Mouse (Mus musculus) A20 (cell line): ENCODE results near the gene Ift81.

Experiments
- DNase-seq: peaks from one replicate; pipeline ENCODE4 v3.0.0-alpha.2; 2011; ENCODE audit warnings: low read depth, low spot score

Ift81 gene

DNA sequence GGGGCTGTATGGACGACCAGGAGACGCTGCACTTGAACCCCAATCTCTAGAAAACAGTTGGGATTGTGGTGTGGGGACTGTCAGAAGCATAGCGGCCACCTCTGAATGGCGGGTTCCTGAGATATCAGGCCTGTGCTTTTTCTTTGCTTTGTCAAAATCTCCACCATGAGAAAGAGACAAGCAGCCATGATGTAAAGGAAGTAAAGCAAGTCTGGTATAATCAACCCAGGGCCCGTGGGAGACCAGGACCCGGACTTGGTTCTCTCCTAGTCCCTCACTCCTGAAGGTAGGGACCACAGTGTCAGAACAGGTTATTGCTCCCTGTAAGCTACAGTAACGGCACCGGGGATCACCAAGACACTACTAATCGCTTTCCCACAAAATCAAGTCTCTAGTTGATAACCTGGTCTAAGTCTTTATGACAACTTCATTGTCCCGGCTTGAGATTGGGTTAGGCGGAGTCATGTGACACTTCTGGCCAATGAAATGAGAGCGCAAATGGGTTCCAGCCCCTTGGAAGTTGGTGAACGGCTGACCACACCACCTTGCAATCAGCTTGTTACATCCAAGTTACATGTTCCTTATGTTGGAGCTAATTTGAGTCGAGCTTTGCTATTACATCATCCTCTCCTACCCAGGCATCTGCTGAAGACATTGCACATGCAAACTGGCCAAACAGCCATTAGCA is 11.4 kb upstream of the Ift81 start:
- no peak for DNase-seq

DNA sequence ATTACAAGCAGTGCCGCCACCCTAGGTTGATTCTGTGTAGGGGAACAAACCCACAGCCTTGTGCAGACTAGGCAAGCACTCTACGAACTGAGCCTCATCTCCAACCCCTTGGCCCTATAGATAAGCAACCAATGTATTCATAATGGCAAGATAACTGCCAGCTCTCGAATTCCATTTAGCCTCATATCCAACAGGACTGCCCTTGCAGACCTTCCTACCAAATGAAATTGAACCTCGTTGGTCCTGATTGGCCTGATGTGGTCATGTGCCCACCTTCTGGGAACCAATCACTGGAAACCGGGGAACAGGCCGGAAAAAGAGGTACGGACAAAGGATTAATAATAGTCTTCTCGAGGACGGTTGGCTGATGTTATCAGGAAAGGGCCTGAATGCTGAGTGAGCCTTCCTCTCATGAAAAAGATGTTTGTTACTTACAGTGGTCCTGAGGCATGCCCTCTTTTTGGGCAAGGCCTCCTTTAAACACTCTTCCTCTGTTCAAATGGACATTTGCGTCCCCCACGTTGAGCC is 10.7 kb upstream of the Ift81 start:
- no peak for DNase-seq

DNA sequence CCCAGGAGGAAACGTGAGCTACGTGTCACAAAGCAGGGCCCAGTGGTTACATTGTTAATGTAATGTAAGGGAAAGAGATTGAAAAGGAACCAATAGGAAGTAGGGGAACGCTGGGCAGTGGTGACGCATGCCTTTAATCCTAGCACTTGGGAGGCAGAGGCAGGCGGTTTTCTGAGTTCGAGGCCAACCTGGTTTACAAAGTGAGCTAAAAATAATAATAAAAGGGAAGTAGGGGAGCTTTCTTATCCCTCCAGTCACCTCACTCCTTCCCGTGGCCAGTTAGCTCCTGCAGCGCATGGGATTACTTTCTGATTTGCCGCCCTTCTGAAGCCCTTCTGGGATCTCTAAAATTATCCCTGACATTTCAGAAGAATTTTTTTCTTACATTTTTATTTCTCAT is 9.5 kb upstream of the Ift81 start:
- DNase-seq, result no peak

DNA sequence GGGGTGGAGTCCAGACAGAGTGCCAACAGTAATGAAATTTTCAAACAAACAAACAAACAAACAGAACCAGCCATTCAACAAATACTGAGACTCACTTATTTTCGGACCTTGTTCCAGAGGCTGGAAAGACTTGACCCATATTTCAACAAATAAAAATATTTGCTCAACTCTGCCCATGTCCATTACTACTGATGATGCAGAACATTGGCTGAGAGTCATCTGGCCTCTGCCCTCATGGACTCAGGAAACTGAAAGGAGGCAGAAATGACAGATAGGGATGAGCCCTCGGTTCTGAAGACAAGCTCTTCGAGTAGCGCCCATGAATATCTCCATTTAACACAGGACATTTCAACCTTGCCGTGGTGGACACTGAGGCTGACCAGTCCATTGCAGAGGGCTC is 8.2 kb upstream of the Ift81 start:
- no peak for DNase-seq

DNA sequence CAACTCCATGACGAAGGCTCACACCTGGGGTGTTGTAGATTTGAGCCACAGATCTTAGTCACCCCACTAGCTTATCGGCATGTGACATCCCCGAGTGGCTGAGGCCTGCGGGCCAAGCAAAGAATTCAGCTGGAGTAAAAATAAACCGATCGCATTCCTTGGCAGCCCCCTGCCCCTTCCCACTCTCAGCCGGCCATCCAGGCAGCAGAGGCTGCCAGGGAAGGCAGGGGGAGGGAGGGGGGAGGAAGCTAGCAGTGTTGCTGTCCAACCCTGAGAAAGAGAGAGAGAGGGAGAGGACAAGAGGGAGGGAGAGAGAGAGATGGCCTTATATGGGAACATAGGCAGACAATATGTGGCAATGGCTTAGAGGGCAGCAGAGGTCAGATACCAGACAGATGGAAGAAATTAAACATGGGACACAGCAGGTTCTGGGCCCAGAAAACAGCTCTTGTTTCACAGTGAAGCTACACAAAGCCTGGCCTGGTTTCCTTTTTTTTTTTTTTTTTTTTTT is 7.1 kb upstream of the Ift81 start:
- DNase-seq, result no peak

DNA sequence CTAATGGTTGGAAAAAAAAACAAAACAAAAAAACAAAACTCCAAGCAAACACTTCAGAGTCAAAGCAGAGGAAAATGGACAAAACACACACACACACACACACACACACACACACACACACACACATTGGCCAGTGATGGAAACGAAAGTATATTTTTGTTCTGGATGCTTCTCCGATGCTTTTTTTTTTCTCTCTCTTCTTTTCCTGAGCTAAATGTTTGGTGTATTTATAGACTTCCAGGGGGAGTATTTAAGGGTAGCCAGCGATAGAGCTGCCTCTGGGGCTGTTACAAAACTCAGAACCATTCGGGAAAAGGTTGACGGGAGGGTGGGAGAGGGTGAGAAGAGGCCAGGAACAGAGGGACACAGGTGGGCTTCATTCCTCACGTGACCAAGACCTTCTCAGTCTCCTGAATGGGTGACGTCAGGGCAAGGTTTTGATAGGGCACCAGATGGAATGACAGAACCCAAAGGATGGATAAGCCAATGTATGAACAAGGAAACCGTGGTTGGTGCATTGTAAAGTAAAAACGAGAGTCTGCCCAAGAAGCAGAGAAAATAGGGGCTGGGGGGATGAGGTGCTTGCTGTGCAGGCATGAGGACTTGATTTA is 5.5 kb upstream of the Ift81 start:
- DNase-seq, result no peak

DNA sequence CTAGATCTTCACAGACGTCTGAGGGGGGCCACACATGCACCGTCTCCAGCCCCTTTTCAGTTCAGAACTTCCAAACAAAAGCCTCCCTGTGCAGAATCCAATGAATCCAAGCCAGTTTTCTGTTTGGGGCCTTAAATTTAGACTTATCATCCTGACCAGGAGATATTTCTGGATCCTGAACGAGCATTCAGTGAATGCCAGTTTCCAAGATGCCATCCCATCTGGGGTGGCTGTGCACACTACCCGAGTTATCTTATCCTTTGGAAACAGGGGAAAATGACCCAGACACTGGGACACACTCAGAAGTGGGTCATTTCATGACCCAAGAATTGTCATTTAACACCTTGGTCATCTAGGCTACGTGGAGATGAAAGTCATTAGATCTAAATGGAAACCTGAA is 3.4 kb upstream of the Ift81 start:
- no peak for DNase-seq

DNA sequence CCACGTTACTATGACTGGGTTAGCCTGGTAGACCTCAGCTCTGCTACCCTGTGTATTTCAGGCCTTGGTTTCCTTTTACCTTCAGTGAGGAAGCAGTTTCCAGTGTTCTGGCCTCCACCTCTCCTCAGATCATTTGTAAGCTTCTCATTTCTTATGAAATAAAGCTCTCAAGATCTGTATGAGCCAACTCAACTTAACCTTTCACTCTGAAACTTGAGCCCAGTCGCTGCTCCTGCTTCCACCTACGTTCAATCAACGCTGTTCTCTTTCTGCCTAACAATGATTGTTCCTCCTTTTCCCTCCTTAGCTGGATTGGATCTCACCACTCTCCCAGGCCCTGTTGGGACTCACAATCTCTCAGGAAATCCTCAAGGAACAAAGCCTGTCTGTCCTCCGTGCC is 2.7 kb downstream of the Ift81 start:
- DNase-seq, result no peak

DNA sequence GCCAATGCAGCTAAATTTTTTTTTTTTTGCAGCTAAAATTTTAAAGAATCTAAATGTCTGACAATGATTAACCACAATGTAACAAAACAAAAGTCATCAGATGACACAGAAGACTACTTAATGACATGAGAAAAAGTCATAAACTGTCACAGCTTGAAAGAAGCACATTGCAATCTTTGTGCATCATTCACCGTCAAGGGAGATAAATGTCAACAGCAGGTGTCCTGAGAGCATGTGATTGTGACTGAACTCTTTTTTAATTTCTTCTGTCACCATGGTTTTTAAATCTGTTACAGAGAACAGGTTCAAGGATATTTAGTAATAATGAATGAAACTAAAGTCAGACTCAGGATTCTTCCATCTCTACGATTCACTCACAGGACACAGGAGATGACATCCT is 9.4 kb downstream of the Ift81 start:
- no peak for DNase-seq

DNA sequence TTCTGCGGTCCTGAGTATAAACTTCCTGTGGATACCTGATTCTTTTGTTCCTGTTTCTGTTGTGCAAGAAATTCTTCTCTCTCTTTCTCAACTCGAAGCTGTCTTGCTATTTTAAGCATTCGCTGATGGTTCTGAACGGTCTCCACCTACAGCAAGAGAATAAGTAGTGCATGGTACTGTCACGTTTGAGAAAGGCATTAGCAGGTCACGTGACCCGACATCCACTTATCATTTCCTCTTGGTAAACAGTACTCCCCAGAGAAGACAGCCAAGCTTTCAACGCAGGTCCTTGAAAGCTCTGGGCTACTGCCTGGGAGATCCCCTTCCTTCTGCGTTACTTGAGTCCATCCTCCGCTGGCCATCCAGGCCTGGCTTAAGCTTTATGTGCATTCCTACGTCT is 12.1 kb downstream of the Ift81 start:
- DNase-seq, result no peak

DNA sequence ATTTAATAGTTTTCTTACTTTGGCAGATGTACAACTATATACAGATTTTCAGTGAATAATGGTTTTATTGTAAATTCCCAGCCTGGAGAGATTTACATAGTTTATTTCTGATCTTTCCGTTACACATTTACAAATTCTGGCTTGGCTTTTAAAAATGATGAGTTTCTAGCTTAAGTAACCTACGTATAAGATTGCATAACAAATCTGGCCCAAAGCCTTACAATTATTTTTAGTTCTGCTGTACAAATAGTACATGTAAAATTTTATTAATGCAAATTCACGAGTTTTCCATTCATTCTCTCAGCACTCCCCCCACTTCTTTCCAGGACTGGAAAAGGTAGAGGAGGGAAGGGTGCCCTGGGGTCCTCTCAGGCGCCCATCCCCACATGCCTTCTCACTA is 18.8 kb downstream of the Ift81 start:
- DNase-seq, result no peak

DNA sequence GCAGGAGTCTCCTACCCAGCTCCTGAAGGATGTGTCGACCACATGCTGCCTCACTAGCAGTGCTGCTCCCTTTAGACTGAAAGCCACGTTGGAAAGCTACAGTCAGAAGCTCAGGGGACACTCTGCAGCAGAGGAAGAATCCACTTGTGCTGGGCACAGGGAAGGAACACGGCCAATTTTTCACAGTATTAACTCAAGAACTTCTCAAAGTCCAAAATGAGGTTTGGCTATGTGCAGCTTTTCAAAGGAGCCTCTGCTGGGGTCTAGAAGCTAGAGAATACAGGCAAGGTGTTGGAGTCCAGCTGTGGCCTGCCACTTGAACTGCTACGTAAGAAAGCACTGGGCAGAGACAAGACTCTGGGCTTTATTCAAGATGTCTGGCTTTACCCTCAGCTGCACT is 24.4 kb downstream of the Ift81 start:
- DNase-seq, result no peak

DNA sequence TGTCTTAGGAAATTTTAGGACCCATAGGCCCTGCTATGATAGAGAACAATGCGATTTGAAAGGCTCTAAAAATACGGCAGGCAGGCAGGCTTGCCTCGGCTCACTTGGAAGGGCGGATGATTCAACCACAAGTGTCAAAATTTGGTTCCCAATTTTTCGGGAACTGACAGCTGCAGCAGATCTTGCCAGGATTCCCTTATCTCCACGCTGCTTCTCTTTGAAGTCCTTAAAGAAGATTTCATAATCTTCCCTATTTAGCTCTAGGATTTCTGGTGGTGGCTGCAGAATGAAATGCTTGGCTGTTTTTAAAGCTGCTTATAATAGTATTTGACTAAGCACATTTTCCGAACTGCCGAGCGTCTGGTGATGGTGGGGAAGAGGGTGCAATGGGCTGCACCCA is 28.8 kb downstream of the Ift81 start:
- no peak for DNase-seq

DNA sequence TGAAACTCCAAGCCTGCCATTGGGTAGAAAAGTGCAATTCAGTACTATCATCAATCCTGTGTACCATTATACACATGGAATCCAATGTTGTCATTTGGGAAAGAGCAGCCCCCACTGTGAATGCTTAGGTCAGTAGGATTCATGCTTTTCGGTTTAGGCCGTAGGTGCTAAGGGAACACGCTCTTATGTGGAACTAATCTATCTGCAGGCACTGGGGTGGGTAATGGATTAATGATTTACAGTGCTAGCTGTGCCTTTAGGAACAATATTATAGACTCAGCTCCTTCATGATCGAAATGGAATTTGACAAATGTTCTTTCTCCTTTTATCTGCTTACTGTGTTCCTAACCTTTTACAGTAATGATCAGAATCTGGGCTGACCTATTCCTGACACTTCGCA is 30.2 kb downstream of the Ift81 start:
- DNase-seq, result no peak

DNA sequence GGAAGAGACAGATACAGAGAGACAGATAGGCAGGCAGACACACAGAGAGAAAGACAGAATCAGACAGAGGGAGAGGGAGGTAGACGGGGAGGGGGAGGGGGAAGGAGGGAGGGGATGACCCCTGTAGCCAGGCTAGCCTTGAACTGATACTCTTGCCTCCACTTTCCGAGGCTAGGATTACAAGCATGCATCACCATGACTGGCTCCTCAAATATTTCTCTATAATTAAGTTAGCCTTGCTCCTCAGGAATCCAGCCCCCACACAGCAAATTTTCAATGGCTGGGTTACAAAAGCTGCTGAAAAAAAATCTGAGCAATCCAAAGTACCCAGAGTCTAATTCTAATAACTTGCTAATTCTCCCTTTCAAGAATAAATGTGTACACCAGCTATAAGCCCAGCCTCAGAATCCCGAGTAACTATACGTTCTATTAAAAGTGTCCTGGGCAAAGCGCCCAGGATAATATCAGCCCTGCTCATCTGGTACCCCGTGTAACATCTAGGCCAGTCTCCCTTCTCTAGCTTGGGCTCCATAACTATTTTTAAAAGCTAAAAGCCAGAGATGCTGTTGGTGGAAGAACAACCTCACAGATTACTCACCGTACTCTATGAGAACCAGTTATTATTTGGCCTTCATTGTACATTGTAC is 37.5 kb downstream of the Ift81 start:
- DNase-seq, result no peak

DNA sequence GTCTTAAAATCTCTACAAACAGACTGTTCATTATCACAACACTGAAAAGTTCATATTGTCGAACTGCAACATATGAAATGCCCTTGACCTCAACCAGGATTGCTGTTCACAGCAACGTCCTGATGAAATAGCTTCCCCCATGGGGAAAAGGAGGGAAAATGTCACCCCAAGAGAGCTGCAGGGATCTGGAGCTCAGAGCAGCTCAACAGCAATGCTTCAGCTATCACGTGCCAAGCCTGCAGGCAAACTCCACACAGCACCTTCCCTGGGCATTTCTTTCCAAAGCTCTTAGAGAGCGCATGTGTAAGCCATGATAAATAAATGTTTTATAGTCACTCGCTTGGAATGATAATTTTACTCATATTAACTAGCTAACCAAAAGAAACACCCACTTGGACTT is 42.3 kb downstream of the Ift81 start:
- no peak for DNase-seq

DNA sequence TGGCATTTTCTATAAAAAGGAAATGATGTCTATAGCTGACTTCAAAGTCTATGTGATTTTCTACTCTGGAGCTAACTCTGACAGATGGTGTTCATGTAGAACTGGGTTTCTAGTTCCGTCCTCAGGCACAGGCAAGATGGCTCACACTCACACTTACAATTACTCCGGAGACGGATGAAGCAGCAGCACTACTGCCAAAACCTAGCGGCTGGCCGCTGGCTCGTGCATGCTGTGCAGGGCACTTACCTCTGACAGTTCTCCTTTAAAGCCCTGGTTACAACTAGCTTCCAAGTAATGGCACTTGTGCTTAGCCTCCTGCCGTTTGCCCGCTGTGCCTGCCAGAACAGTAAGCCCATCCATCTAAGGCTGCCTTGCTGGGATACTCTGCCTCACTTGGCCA is 47.7 kb downstream of the Ift81 start:
- DNase-seq, result no peak

DNA sequence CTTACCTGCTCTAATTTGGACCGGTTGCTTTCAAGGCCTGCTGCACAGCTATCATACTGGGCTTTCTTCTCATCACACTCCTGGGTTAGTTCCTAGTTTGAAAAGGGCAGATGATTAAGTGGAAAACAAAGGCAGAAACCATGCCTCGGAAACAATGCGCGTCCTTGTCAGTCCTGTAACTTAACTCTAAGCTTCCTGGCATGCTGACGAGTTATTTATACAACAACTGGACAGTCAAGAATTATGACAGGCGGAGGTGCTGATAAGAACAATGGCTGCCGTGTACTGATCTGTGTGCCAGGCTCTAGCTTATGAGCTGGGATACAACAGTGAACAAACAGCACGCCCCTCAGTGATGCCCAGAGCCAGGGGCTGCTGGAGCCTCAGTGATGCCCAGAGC is 53.7 kb downstream of the Ift81 start:
- no peak for DNase-seq

DNA sequence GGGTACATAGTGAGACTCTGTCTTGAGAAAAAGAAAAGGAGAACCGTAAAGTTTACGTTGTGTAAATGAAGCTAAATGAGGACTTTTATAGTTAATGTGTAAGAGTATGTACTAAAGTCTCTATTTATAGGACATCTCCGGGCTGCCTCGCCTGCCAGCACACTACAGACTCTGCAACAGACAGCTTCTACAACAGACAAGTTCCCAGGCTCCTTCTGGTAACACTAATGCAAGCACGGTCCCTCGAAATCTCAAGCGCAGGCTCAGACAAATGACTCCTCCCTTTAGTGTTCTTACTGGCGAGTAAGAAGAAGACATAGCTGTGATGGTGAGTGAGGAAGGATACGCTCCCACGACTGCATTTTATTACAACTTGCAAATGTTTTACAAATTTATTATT is 56.2 kb downstream of the Ift81 start:
- no peak for DNase-seq

DNA sequence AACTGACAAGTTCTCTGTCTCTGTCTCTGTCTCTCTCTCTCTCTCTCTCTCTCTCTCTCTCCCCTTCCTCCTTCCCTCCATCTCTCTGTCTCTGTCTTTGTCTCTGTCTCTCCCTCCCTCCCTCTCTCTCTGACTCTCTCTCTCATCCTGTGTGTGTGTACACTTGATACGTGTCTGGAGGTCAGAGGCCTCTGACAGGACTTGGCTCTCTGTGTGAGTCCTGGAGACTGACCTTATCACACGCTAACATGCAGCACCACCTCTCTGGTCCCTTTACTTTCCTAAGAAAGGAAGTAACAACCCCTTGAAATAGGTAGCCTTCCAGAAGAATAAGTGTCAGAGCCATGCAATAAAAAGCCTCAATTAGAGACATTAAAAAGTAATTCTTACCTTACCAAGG is 59.2 kb downstream of the Ift81 start:
- no peak for DNase-seq

DNA sequence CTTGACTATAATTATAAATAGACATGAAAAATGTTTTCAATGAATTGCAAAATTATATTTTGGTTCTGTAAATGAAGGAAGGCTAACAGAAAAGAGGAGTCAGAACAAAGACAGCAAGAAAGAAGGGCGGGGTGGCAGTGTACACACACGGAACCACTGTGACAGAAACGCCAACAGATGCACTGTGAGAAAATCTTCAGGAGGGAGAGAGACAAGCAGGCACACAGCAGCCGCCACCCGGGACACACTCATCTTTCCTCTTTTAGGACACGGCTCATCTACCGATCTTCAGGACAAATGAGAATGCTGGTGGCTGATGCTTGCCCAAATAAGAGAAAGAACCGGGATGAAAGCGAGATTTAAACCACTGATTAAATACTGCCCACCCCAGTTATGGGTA is 61.7 kb downstream of the Ift81 start:
- no peak for DNase-seq

DNA sequence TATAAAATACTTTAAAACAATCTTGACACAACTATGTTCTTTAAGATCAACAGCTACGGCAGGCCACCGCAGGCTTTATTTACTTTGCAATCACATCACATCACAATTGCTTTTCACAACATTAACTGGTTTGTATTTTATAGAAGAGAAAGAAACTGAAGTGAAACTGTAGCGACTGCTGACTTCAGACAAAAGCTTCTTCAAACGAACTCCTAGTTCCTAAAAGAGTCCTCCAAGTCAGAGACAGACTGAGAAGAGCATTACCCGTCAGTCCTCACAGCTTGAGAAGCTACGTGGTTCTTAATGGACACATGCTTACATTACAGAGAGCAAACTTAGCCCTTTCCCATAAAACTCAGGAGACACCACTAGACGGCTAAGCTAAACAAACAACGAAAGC is 63.9 kb downstream of the Ift81 start:
- peak; percentile 55 for DNase-seq

DNA sequence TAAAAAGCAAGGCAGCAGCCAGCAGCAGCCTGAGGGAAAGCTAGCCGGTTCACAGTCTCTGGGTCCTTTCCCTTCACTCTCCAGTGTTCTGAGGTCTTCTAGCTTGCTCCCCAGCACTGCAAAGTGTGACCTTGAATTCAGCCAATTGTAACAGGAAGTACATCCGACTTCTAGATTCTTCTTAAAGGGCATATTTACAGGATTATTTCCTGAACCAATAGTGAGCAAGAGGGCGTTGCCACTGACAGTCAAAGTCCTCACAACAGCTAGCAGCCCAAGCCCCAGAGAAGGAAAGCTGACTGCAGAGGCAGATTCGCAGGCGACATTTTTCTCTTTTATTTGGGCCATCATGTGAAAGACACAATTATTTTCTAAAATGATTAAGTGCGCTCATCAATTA is 65.6 kb downstream of the Ift81 start:
- no peak for DNase-seq
